Mouse (Mus musculus) mesoderm, embryonic 11.5 days (tissue): ENCODE measurements around the gene Hmgn5.

Experiments used
- DNase-seq: peaks from one replicate; pipeline ENCODE4 v3.0.0-alpha.2; 2012; ENCODE audit warnings: low read depth, low spot score

Hmgn5 gene

GRCm38 (mm10) chrX:109013283-109013682 lies at the start of gene Hmgn5:
Gene Hmgn5 (minus strand): TSS chrX:109013404.
- DNase-seq: peak; percentile 93

GRCm38 (mm10) chrX:109047773-109048172 lies 34.6 kb upstream of the Hmgn5 start:
- DNase-seq: no peak

DNA sequence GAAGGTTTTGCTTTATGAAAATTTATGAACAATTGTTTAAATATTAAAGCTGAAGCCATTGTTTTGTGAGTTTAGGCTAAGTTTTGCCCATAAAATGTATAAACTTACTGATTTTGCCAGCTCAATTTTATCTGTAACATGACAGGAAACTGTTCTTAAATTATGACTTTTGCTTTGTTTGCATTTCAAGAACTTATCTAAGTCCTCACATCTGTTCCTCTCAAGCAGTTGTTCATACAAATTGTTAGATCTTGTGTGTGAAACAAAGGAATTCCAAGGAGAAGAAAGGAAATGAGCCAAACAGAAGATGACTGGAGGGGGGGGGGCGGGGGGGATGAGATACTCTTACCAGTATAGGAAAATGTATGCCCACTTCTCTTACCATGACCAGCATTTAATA lies 13.0 kb upstream of the Hmgn5 start:
- no peak for DNase-seq

GRCm38 (mm10) chrX:109020858-109021257 lies 7.7 kb upstream of the Hmgn5 start:
- DNase-seq: no peak

DNA sequence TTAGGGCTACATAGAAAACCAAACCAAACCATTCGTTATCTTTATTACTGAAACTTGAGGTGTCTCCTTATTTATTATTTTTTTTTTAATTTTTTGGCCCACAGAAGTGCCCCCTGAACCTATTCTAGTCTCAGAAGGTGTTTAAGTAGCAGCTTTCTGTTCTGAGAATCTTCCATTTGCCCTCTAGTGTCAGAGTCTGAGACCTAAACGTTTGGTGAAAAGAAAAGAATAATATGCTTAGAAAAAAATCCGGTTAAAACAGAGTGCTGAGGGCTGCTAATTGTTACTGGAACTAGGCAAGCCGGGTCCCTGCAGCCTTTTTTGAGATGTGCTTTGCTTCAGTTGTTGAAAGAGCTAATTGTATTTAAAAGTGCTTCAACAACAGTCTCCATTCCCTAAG lies 962 bp upstream of the Hmgn5 start:
- peak; percentile 1 for DNase-seq

- DNase-seq: peak; percentile 22
Measured at GRCm38 (mm10) chrX:109013686-109014085, 482 bp upstream of the Hmgn5 start.

DNA sequence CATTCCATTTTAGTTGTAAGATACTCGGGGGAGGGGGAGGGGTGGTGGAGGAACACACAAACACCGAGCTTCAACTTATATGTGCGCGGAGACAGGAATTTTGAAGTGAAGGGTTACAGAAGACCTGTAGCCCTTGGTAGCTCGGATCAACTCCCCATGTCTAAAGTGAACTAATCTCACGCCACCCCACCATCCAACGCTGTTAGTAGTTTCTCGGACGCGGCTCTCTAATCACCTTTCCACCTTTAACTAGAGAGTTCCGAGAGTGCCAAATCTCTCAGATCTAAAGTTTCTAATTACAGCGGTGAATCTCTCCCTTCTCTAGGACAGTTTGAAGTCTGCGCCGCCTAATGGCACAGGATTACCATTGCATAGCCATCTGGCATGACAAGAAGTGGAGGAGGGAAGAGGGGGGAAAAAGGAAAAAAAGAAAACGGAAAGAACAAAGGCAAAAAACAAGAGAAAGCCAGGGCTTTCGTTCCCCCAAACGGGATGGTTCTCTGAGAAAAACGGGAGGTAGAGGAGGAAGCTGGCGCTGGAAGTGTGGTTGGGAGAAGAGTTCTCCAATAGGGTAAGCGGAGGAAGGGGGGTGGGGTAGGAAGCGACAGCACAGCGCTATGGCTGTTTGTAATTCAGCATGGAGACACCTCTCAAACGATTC lies 703 bp downstream of the Hmgn5 start:
- peak; percentile 67 for DNase-seq

DNA sequence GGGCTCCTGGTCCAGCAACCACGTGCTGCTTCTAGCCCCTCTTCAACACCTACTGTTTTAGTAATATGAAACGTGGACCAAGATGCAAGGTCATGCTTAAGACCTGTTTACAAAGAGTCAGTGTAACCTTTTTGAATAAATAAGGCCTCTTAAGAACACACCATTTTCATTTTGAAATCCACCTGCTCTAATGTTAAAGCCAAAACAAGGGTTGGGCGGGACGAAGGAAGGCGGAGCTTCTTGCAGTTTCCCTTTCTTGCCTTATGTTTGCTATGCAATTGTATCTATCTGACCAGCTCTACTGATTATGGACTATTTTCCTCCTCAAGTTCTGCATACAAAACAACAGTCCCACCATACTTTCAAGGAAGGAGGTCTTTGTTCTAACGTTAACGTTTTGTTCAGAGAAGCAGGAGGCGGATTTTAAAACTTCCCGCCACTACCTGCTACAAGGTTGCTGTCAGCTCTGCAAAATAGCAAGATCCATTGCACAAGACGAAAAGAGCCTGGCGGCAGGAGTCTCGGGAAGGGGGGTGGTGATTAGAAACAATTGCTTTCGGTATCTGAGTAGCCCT lies 1.5 kb downstream of the Hmgn5 start:
- DNase-seq: peak; percentile 2

DNA sequence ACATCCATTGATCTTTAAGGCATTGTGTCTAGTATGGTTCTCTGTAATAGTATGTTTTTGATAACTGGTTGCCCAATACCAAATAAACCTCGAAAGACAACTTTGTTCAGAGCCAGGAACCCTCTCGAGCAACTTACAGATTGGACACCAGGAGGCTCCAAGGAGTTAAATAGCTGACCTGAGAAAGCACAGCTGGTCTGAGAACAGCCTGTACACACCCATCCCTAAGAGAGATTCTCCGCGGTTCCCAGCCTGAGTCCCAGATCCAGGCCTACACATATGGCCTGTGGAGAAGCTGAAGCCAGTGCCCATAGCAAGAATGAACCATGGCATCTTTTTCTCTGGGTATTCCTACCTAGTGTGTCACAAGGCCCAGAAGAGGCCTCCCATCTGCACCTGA lies 11.9 kb downstream of the Hmgn5 start:
- peak; percentile 2 for DNase-seq
